Mouse (Mus musculus) embryonic stem cell, embryonic (primary cell): ENCODE measurements around the gene A3galt2.

Experiments used
- CTCF ChIA-PET, 4 experiments: fragments of 300-600 bp in 2 of 4; fragments of 350-600 bp in 2 of 4; sonication (Branson Sonifier 250); formaldehyde crosslinking; loops; one replicate each; lab custom pipeline; 2022; ENCODE audit warnings: inconsistent platforms in 2 of 4; lab: Charles Lee
- POLR2A ChIA-PET, 4 experiments: fragments of 300-600 bp in 2 of 4; fragments of 350-600 bp in 2 of 4; sonication (Branson Sonifier 250); formaldehyde crosslinking; loops; one replicate each; lab custom pipeline; 2022; ENCODE audit warnings: antibody characterized with exemption in 4 of 4, inconsistent platforms in 1 of 4; lab: Charles Lee

Gene A3galt2

GRCm38 (mm10) chr4:128793710-128794109, 38.5 kb downstream of the A3galt2 start:
- POLR2A ChIA-PET, result interaction anchor here in 2 of 4 experiments (0.7 to 2.6 kb wide), 8 partner anchors 10 to 264 kb away, joined by 3 to 8 read pairs (median 3); partner anchors contain the start of gene Rnf19b (in 1 of the 2)
- CTCF ChIA-PET, result interaction anchor here in 1 of 4 experiments (1.0 to 1.6 kb wide), 2 partner anchors 45 to 82 kb away, joined by 3 to 7 read pairs; no protein-coding TSS in a partner anchor

GRCm38 (mm10) chr4:128794198-128794597, 39.0 kb downstream of the A3galt2 start:
- CTCF ChIA-PET, result interaction anchor here in 1 of 4 experiments (1.0 to 1.3 kb wide), 4 partner anchors 8 to 83 kb away, joined by 3 to 6 read pairs (median 4); no protein-coding TSS in a partner anchor
- POLR2A ChIA-PET, result interaction anchor here in 2 of 4 experiments (0.7 to 2.6 kb wide), 6 partner anchors 13 to 263 kb away, joined by 3 to 8 read pairs (median 4); no protein-coding TSS in a partner anchor

- POLR2A ChIA-PET, result interaction anchor here in 2 of 4 experiments (1.0 to 2.6 kb wide), 6 partner anchors 9 to 262 kb away, joined by 3 to 9 read pairs (median 4); partner anchors contain the start of gene Rnf19b (in 1 of the 2)
- CTCF ChIA-PET, result interaction anchor here (0.6 to 1.7 kb wide), 8 partner anchors 9 to 84 kb away, joined by 3 to 9 read pairs (median 4); no protein-coding TSS in a partner anchor
Measured at GRCm38 (mm10) chr4:128795596-128795995, 40.4 kb downstream of the A3galt2 start.

DNA sequence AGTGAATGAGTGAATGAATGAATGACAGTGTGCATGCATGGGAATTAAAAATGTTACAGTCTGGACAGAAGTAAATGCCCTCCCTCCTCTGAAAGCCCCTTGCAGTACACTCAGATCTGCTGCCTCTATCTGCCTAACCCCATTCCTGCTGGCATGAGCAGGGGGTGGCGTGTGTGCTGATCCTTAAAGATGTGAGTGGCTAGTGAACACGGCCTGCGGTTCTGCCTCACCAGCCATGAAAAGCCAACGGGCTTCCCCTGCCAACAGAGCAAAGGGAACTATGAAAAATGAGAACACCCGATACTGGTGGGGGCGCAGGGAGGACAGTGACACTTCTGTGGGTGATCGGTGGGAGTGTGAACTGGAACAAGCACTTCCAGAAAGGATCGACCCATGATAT, 41.6 kb downstream of the A3galt2 start:
- ChIA-PET POLR2A (no interaction called here), CTCF (interaction anchor here in 1 of 4 experiments (0.6 kb wide), 1 partner anchor 186 kb away, joined by 3 read pairs; no protein-coding TSS in a partner anchor)

DNA sequence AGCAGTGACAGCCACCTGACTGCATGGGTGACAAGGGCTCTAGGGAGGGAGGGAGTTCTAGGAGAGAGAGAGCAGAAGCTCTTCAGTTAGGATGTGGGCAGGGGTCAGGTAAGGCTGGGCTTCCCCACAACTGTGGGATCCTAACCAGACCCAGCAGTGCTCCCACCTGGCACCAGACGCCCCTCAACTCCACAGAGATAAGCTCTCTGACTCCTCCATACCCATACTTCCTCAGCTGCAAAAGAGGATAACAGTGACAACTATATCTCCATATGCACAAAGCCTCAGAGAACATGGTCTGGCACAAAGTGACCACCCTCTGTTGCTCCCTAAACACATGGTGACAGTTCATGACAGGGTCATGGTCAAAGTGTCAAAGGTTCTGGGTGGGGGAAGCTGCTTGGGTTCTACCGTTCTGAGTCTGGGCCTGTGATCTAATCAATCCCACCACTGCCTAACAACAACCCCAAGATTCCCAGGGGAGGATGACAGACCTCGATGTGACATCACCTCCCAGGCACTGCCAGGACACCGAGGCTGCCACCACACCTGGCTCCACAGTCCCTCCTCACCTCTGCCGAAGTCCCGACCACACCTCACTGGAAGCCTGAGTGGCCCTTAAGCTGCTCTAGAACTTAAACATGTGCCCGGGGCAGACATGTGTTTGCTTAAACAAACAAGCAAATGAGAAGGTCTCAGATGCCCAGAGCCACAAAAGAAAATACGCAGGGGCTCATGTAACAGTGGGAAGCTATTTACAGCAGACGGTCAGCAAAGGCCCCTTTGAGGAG, 46.7 kb downstream of the A3galt2 start:
- POLR2A ChIA-PET, result interaction anchor here in 2 of 4 experiments (0.6 to 1.2 kb wide), 7 partner anchors 9 to 726 kb away, joined by 3 to 5 read pairs (median 3); no protein-coding TSS in a partner anchor
- CTCF ChIA-PET, result interaction anchor here in 1 of 4 experiments (1.0 to 2.2 kb wide), 2 partner anchors 28 to 91 kb away, joined by 3 to 5 read pairs; no protein-coding TSS in a partner anchor

DNA sequence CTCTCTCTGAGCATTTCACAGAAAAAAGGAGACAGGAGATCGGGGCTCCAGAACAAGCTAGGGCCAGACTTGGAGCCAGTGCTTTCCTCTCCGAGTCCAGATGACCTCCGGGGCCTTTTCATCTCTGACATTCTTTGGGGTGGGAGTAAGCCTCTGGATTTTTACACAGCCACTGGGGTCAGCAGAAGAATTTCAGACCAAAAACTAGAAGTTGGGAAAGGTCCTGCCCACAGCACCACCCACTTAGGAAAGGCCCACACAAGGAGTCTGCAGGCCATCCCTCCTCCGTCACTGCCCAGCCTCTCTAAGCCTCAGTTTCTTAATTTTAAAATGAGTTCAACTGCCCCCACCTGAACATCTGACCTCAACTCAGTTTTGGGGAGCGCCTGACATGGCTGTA, 48.4 kb downstream of the A3galt2 start:
- ChIA-PET POLR2A (interaction anchor here in 3 of 4 experiments (0.8 to 1.6 kb wide), 5 partner anchors 8 to 254 kb away, joined by 3 to 6 read pairs (median 4); no protein-coding TSS in a partner anchor), CTCF (interaction anchor here in 2 of 4 experiments (0.5 to 1.2 kb wide), 3 partner anchors 92 to 224 kb away, joined by 3 to 4 read pairs (median 3); no protein-coding TSS in a partner anchor)

- ChIA-PET CTCF (interaction anchor here in 3 of 4 experiments (0.6 to 1.2 kb wide), 6 partner anchors 27 to 686 kb away, joined by 3 to 9 read pairs (median 3); no protein-coding TSS in a partner anchor), POLR2A (interaction anchor here in 3 of 4 experiments (0.6 to 1.6 kb wide), 6 partner anchors 9 to 253 kb away, joined by 3 to 5 read pairs (median 4); partner anchors contain the start of gene Trim62 (in 1 of the 3))
Measured at GRCm38 (mm10) chr4:128804426-128805149, 49.4 kb downstream of the A3galt2 start.

GRCm38 (mm10) chr4:128805150-128806042, 50.2 kb downstream of the A3galt2 start:
- CTCF ChIA-PET, result interaction anchor here in 3 of 4 experiments (0.6 to 1.1 kb wide), 5 partner anchors 28 to 685 kb away, joined by 3 to 9 read pairs (median 3); no protein-coding TSS in a partner anchor
- POLR2A ChIA-PET, result interaction anchor here in 2 of 4 experiments (0.6 to 1.6 kb wide), 5 partner anchors 9 to 1245 kb away, joined by 3 to 5 read pairs (median 3); partner anchors contain the start of gene Trim62 (in 1 of the 2)

GRCm38 (mm10) chr4:128806043-128806826, 51.1 kb downstream of the A3galt2 start, which contains the start of gene Zfp362:
TSS of gene Zfp362 (minus strand) at chr4:128806045.
- CTCF ChIA-PET, result interaction anchor here in 1 of 4 experiments (0.5 to 1.0 kb wide), 2 partner anchors 95 to 750 kb away, joined by 3 read pairs; no protein-coding TSS in a partner anchor

DNA sequence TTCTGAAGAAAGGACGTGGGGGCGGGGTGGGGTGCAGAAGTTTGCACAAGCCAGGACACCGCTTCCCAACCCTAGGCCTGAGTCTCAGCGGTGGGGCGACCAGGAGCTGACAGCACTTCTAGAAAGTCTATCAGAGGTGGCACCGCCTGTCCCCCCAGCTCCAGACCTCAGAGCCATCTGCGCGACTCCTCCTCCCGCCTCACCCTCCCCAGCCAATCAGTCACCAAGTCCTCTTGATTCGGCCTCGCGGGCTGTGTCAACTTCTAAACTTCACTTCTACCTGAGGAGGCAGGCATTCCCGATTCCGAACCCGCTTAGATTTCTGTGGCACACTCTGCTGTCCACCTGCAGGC, 51.6 kb downstream of the A3galt2 start:
- ChIA-PET POLR2A (interaction anchor here in 3 of 4 experiments (0.6 to 1.0 kb wide), 6 partner anchors 8 to 424 kb away, joined by 3 to 4 read pairs (median 3); no protein-coding TSS in a partner anchor), CTCF (interaction anchor here in 1 of 4 experiments (0.5 to 1.0 kb wide), 2 partner anchors 96 to 750 kb away, joined by 3 read pairs; no protein-coding TSS in a partner anchor)

More at GRCm38 (mm10) chr4:128806043-128806826, 51.1 kb downstream of the A3galt2 start, which contains the start of gene Zfp362:
- POLR2A ChIA-PET, result interaction anchor here in 3 of 4 experiments (0.6 to 1.0 kb wide), 4 partner anchors 9 to 424 kb away, joined by 3 to 4 read pairs (median 4); no protein-coding TSS in a partner anchor

DNA sequence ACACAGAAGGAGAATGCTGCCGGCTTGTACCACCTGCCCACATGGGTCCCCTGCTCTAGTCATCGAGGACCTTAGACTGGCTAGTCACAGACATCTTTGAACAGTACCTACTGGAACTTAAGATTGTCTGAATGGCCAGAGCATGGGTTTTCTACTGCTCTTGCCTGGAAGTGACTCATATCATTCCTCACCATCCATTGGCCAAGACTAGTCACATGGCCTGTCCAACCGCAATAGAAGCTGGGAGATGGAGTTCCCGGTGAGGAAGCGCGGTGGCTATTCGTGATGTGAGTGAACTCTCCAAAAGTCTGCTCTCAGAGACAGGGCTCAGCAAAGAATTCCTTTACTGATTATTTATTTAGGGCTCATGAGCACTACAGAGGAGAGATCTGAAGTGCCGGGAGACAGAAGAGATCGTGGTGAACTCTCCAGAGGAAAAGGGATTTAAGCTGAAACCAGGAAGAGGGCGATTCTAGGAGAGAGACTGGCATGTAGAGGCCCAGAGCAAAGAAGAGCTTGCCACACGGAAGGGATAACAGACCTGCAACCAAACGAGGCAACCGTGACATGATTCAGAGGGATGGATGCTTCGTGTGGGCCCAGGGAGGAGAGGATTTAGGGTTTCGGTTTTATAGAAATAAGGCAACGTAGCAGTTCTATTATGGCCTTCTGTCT, 56.4 kb downstream of the A3galt2 start:
- POLR2A ChIA-PET, result interaction anchor here in 3 of 4 experiments (0.5 to 2.0 kb wide), 26 partner anchors 8 to 351 kb away, joined by 3 to 8 read pairs (median 3); partner anchors contain the start of gene Rnf19b (in 2 of the 3)

GRCm38 (mm10) chr4:128817011-128817410, 61.8 kb downstream of the A3galt2 start:
- ChIA-PET POLR2A (no interaction called here), CTCF (interaction anchor here in 1 of 4 experiments (0.6 to 0.7 kb wide), 2 partner anchors 128 to 474 kb away, joined by 3 to 4 read pairs; no protein-coding TSS in a partner anchor)

More for the DNA sequence above, 56.4 kb downstream of the A3galt2 start:
- CTCF ChIA-PET, result interaction anchor here in 3 of 4 experiments (0.6 to 1.8 kb wide), 11 partner anchors 17 to 1842 kb away, joined by 3 to 11 read pairs (median 4); no protein-coding TSS in a partner anchor
